Mouse (Mus musculus): ENCODE measurements around the gene Parp9. TPM values are rescaled to one million over a fixed set of nuclear protein-coding genes. Genes with fewer than 3 reads are reported as not detected.
"Not testable (repeated sequence)": the region's sequence is repeated elsewhere in the genome, so short reads cannot be mapped to it uniquely, and the experiment has no call there.

Parp9 gene
- polyA plus RNA-seq (2015; fragmentation: Nextera tagmentation; extraction: Ambion mirVana) = 7.9 and 8.2 TPM in 2 replicates

GRCm38 (mm10) chr16:35938211-35939151, at the start of gene Parp9, which contains the start of gene Dtx3l:
Parp9 (plus strand) TSS chr16:35938470.
Dtx3l (minus strand) TSS chr16:35939151.
- Histone ChIP-seq H3K4me2 (peak within 1 kb of the TSS; percentile 71), H3K36me3 (no peaks in the 10 kb centered on the region), H3K4me1 (peaks cover 8% of the 10 kb centered on the region; the same call in 1 of the 2 replicates), H3K9me3 (no peaks in the 10 kb centered on the region), H3K27me3 (no peaks in the 10 kb centered on the region; the same call in 1 of the 2 replicates), H3K9ac (peak within 1 kb of the TSS; percentile 53), H3K4me3 (peak within 1 kb of the TSS; percentile 60), H3K27ac (peak within 1 kb of the TSS; percentile 54)
- WGBS = 1% methylated on average over 52 of the region's 52 CpGs
- peak; percentile 58 for ATAC-seq (ENCODE audit: borderline replicate concordance, extremely low read depth, low FRiP score, low TSS enrichment)

DNA sequence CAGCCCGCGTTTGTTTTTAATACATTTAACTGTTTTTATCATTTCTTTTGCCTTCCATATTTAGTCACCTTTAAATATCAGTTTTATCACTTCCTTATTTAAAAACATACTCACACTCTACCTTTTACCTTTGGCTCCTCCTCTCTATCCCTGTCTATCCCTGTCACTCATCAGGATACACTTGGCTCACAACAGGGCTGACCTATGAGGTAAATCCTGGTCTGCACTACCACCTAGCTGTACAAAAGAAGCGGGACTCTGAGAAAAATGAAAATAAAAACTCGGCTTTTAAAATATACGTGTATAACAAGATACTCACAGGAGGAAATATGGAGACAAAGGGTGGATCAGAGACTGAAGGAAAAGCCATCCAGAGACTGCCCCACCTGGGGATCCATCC, 49.4 kb upstream of the Parp9 start:
- no peaks in the 10 kb centered on the region for H3K36me3 ChIP-seq
- no peak overlapping the region for H3K4me2 ChIP-seq
- H3K27ac ChIP-seq = no peak overlapping the region
- no peaks in the 10 kb centered on the region for H3K9me3 ChIP-seq
- H3K9ac ChIP-seq = no peak overlapping the region
- WGBS = 87% methylated on average over 5 of the region's 5 CpGs
- H3K4me3 ChIP-seq = no peak overlapping the region
- H3K27me3 ChIP-seq = no peaks in the 10 kb centered on the region
- ATAC-seq (ENCODE audit: borderline replicate concordance, extremely low read depth, low FRiP score, low TSS enrichment) = no peak
- H3K4me1 ChIP-seq = no peaks in the 10 kb centered on the region

DNA sequence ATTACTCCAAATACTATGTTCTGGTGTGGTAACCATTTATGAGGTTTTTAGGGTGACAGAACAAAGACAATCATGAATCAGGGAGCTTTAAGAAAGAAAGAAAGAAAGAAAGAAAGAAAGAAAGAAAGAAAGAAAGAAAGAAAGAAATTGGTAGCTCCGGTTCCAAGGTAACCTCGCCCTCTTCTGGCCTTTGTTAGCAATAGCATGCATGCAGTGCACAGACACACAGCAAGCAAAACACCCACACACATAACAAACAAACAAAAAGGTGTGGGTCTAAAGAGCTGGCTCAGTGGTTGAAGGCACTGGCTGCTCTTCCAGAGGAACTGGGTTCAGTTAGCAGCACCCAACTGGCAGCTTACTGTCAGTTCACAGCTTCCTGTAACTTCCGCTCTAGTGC, 47.6 kb upstream of the Parp9 start:
- H3K4me2 ChIP-seq = no peak overlapping the region
- H3K36me3 ChIP-seq = no peaks in the 10 kb centered on the region
- H3K9me3 ChIP-seq = no peaks in the 10 kb centered on the region
- no peaks in the 10 kb centered on the region for H3K27me3 ChIP-seq
- no peaks in the 10 kb centered on the region for H3K4me1 ChIP-seq
- no peak overlapping the region for H3K9ac ChIP-seq
- no peak for ATAC-seq (ENCODE audit: borderline replicate concordance, extremely low read depth, low FRiP score, low TSS enrichment)
- 72% methylated on average over 3 of the region's 3 CpGs for WGBS
- H3K27ac ChIP-seq = no peak overlapping the region
- no peak overlapping the region for H3K4me3 ChIP-seq

GRCm38 (mm10) chr16:35891603-35892002, 46.7 kb upstream of the Parp9 start:
- ATAC-seq (ENCODE audit: borderline replicate concordance, extremely low read depth, low FRiP score, low TSS enrichment); H3K9ac ChIP-seq; H3K36me3 ChIP-seq; H3K4me2 ChIP-seq; H3K4me3 ChIP-seq; H3K4me1 ChIP-seq; H3K27ac ChIP-seq; H3K9me3 ChIP-seq; H3K27me3 ChIP-seq: not testable (repeated sequence)
- WGBS = 57% methylated on average over 5 of the region's 5 CpGs

GRCm38 (mm10) chr16:35894997-35895396, 43.3 kb upstream of the Parp9 start:
- Histone ChIP-seq H3K4me2 (no peak overlapping the region), H3K36me3 (no peaks in the 10 kb centered on the region), H3K9me3 (no peaks in the 10 kb centered on the region), H3K27me3 (no peaks in the 10 kb centered on the region), H3K27ac (no peak overlapping the region), H3K4me3 (no peak overlapping the region), H3K4me1 (no peaks in the 10 kb centered on the region), H3K9ac (no peak overlapping the region)
- ATAC-seq (ENCODE audit: borderline replicate concordance, extremely low read depth, low FRiP score, low TSS enrichment) = no peak
- 57% methylated on average over 6 of the region's 6 CpGs for WGBS

DNA sequence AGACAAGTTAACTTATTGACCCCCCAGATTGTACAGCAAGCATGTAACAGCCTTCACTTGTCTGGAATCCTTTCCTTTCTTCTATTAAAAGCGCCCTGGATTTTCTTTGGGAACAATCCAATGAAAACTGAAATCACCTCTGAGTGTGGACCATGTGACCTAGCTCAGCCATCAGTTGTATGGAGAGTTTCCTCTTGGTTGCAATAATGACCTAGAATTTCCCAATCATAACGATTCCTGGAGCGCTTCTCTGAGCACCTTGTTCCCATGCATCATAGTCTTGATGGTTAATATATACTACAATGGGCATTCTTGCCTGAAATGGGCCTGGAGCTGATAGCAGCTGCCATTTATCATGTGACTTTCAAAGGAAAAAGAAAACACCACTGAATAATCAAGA, 37.7 kb upstream of the Parp9 start:
- Histone ChIP-seq H3K36me3 (no peaks in the 10 kb centered on the region), H3K4me3 (no peak overlapping the region), H3K27me3 (no peaks in the 10 kb centered on the region), H3K4me2 (no peak overlapping the region), H3K4me1 (no peaks in the 10 kb centered on the region), H3K9ac (no peak overlapping the region), H3K9me3 (no peaks in the 10 kb centered on the region), H3K27ac (no peak overlapping the region)
- no peak for ATAC-seq (ENCODE audit: borderline replicate concordance, extremely low read depth, low FRiP score, low TSS enrichment)
- WGBS = 68% methylated on average over 3 of the region's 3 CpGs

GRCm38 (mm10) chr16:35903014-35903640, 35.1 kb upstream of the Parp9 start:
- H3K9ac ChIP-seq = no peak overlapping the region
- H3K4me3 ChIP-seq = no peak overlapping the region
- no peaks in the 10 kb centered on the region for H3K36me3 ChIP-seq
- WGBS = 84% methylated on average over 6 of the region's 6 CpGs
- H3K9me3 ChIP-seq = no peaks in the 10 kb centered on the region
- H3K4me1 ChIP-seq = no peaks in the 10 kb centered on the region
- ATAC-seq (ENCODE audit: borderline replicate concordance, extremely low read depth, low FRiP score, low TSS enrichment) = no peak
- no peak overlapping the region for H3K27ac ChIP-seq
- H3K4me2 ChIP-seq = no peak overlapping the region
- H3K27me3 ChIP-seq = no peaks in the 10 kb centered on the region

DNA sequence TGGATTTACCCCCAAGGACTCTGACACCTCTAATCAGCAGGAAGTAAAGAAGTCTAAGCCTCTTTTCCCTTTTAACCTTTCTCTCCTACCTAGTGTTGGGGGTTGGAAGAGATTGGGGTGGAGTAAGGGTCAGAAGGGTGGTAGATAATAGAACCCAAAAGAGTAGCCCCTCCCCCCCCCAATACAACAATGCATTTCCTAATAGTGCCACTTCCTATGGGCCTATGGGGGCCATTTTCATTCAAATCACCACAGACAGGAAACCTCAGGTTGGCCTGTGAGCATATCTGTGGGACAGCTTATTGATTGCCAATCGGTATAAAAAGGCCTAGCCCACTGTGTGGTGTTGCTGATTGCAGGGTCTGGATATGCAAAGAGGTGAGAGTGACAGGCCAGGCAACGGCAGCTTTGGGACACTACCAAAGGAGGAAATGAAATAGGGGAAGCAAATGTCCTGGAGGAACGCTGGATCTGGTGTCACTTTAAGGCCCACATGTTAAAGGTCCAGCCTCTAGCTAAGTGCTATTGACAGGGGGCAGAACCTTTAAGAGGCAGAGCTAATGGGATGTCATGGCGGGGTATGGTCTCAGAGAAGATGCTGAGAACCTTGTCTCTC, 34.0 kb upstream of the Parp9 start:
- Histone ChIP-seq H3K4me1 (no peaks in the 10 kb centered on the region), H3K9ac (no peak overlapping the region), H3K9me3 (no peaks in the 10 kb centered on the region), H3K4me2 (no peak overlapping the region), H3K36me3 (no peaks in the 10 kb centered on the region), H3K27ac (no peak overlapping the region), H3K4me3 (no peak overlapping the region), H3K27me3 (no peaks in the 10 kb centered on the region)
- ATAC-seq (ENCODE audit: borderline replicate concordance, extremely low read depth, low FRiP score, low TSS enrichment) = no peak
- WGBS = 72% methylated on average over 4 of the region's 4 CpGs

- Histone ChIP-seq H3K36me3 (no peaks in the 10 kb centered on the region), H3K4me3 (no peak overlapping the region), H3K27ac (no peak overlapping the region), H3K27me3 (no peaks in the 10 kb centered on the region), H3K4me1 (no peaks in the 10 kb centered on the region), H3K9ac (no peak overlapping the region), H3K4me2 (no peak overlapping the region), H3K9me3 (no peaks in the 10 kb centered on the region)
- 80% methylated on average over 3 of the region's 3 CpGs for WGBS
- ATAC-seq (ENCODE audit: borderline replicate concordance, extremely low read depth, low FRiP score, low TSS enrichment) = no peak
Observed at GRCm38 (mm10) chr16:35905355-35905754, 32.9 kb upstream of the Parp9 start.

GRCm38 (mm10) chr16:35905819-35906485, 32.3 kb upstream of the Parp9 start:
- ATAC-seq (ENCODE audit: borderline replicate concordance, extremely low read depth, low FRiP score, low TSS enrichment) = no peak
- Histone ChIP-seq H3K4me3 (no peak overlapping the region), H3K4me1 (no peaks in the 10 kb centered on the region), H3K36me3 (no peaks in the 10 kb centered on the region), H3K27ac (no peak overlapping the region), H3K27me3 (no peaks in the 10 kb centered on the region), H3K9me3 (no peaks in the 10 kb centered on the region), H3K9ac (no peak overlapping the region), H3K4me2 (no peak overlapping the region)
- WGBS = 74% methylated on average over 6 of the region's 6 CpGs

DNA sequence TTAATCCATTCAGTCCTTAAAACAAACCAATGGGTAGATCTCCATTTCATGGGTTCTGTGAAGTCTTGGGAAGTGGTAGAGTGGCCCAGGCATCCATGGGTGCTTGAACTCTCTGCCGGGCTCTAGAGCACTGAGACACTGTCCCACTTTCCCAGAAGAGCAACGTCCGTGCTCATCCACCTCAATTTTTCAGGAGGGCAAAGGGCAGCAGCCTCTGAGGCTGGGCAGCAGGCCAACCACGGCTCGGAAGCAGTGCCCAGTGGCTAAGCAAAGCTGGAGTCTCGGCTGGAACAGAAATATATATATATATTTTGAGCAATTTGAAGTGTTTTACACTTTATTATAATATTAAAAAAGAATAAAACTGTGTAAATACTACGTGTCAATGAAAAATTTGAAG, 31.4 kb upstream of the Parp9 start:
- H3K4me3 ChIP-seq = no peak overlapping the region
- H3K4me2 ChIP-seq = no peak overlapping the region
- ATAC-seq (ENCODE audit: borderline replicate concordance, extremely low read depth, low FRiP score, low TSS enrichment) = no peak
- 55% methylated on average over 7 of the region's 7 CpGs for WGBS
- no peak overlapping the region for H3K27ac ChIP-seq
- no peaks in the 10 kb centered on the region for H3K27me3 ChIP-seq
- no peaks in the 10 kb centered on the region for H3K36me3 ChIP-seq
- no peaks in the 10 kb centered on the region for H3K4me1 ChIP-seq
- H3K9ac ChIP-seq = no peak overlapping the region
- no peaks in the 10 kb centered on the region for H3K9me3 ChIP-seq
